Mouse (Mus musculus): ENCODE measurements around the gene Agtpbp1. TPM values are rescaled to one million over a fixed set of nuclear protein-coding genes. Genes with fewer than 3 reads are reported as not detected.
"Not testable (repeated sequence)": the region's sequence is repeated elsewhere in the genome, so short reads cannot be mapped to it uniquely, and the experiment has no call there.

The Agtpbp1 gene
- polyA plus RNA-seq, 1 experiment from 2014 or later = 22.7 TPM

GRCm38 (mm10) chr13:59489143-59489542 lies 95.9 kb downstream of the Agtpbp1 start:
- no peaks in the 10 kb centered on the region for H3K4me1 ChIP-seq (ENCODE audit: insufficient read depth)
- TF ChIP-seq CTCF (IDR thresholded peaks at IDR 0.05; ENCODE audit: low read depth) = peak; percentile 51
- no peaks in the 10 kb centered on the region for H3K9me3 ChIP-seq (ENCODE audit: low read depth, low read length)
- ATAC-seq (ENCODE audit: insufficient read depth) = no peak
- 34% methylated on average over 2 of the region's 2 CpGs for WGBS
- no peak overlapping the region for H3K9ac ChIP-seq
- H3K4me2 ChIP-seq = no peak overlapping the region
- H3K27ac ChIP-seq (ENCODE audit: low read depth) = no peak overlapping the region
- H3K27me3 ChIP-seq (ENCODE audit: insufficient read depth, low read length) = no peaks in the 10 kb centered on the region
- peak; percentile 74 for DNase-seq
- H3K4me3 ChIP-seq (ENCODE audit: low read depth, low read length) = no peak overlapping the region
- peaks cover 3% of the 10 kb centered on the region for H3K36me3 ChIP-seq (ENCODE audit: insufficient read depth)

DNA sequence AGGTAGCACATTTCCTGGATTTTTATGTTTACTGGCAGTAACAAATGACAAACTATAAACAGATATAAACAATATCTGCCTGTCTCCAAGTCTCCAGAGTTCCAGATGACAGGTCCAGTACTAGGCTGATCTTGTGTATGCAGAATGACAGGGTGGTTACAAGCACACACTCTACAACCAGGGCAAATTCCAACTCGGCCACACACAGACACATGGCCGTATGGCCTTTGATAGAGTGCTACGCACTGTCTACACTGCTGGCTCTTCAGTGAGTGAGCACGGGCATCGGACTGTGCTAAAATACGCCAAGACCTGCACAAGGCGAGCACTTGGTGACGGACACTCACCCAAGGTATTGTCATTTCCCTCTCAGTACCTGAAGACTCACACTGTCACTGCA lies 97.7 kb downstream of the Agtpbp1 start:
- Histone ChIP-seq H3K4me1 (ENCODE audit: insufficient read depth) (no peaks in the 10 kb centered on the region), H3K27ac (ENCODE audit: low read depth) (no peak overlapping the region), H3K9ac (no peak overlapping the region), H3K4me2 (no peak overlapping the region), H3K9me3 (ENCODE audit: low read depth, low read length) (no peaks in the 10 kb centered on the region), H3K36me3 (ENCODE audit: insufficient read depth) (no peaks in the 10 kb centered on the region), H3K27me3 (ENCODE audit: insufficient read depth, low read length) (no peaks in the 10 kb centered on the region), H3K4me3 (ENCODE audit: low read depth, low read length) (no peak overlapping the region)
- 84% methylated on average over 8 of the region's 8 CpGs for WGBS
- DNase-seq (no peak), ATAC-seq (ENCODE audit: insufficient read depth) (no peak)
- no peak for TF ChIP-seq CTCF (IDR thresholded peaks at IDR 0.05; ENCODE audit: low read depth)

DNA sequence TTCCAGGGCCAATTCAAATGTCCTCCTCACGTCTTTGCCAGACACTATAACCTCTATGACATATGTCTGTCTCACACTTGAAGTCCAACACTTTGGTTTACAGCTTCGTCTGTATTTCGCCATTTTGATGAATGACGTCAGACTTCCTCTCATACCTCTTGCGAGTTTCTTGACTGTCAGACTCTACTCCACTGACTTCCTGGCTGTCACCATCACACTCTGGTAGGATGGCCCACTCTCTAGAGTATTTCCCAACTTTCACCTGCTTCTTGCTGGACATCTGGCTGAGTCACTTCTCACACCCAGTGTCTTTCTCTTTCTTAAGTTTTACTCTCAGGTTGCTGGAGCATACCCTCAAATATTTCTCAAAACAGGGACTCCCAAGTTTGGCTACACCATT lies 98.8 kb downstream of the Agtpbp1 start:
- TF ChIP-seq CTCF (IDR thresholded peaks at IDR 0.05; ENCODE audit: low read depth) = no peak
- H3K9ac ChIP-seq = no peak overlapping the region
- no peaks in the 10 kb centered on the region for H3K4me1 ChIP-seq (ENCODE audit: insufficient read depth)
- no peaks in the 10 kb centered on the region for H3K27me3 ChIP-seq (ENCODE audit: insufficient read depth, low read length)
- H3K9me3 ChIP-seq (ENCODE audit: low read depth, low read length) = no peaks in the 10 kb centered on the region
- H3K27ac ChIP-seq (ENCODE audit: low read depth) = no peak overlapping the region
- H3K4me3 ChIP-seq (ENCODE audit: low read depth, low read length) = no peak overlapping the region
- no peak overlapping the region for H3K4me2 ChIP-seq
- H3K36me3 ChIP-seq (ENCODE audit: insufficient read depth) = no peaks in the 10 kb centered on the region
- WGBS = 57% methylated on average over 5 of the region's 5 CpGs
- DNase-seq = no peak
- no peak for ATAC-seq (ENCODE audit: insufficient read depth)

GRCm38 (mm10) chr13:59485456-59485855 lies 99.6 kb downstream of the Agtpbp1 start:
- Histone ChIP-seq H3K4me2 (no peak overlapping the region), H3K27me3 (ENCODE audit: insufficient read depth, low read length) (no peaks in the 10 kb centered on the region), H3K9ac (no peak overlapping the region), H3K36me3 (ENCODE audit: insufficient read depth) (no peaks in the 10 kb centered on the region), H3K4me3 (ENCODE audit: low read depth, low read length) (no peak overlapping the region), H3K9me3 (ENCODE audit: low read depth, low read length) (no peaks in the 10 kb centered on the region), H3K27ac (ENCODE audit: low read depth) (no peak overlapping the region), H3K4me1 (ENCODE audit: insufficient read depth) (no peaks in the 10 kb centered on the region)
- no peak for TF ChIP-seq CTCF (IDR thresholded peaks at IDR 0.05; ENCODE audit: low read depth)
- DNase-seq = no peak
- 85% methylated on average over 7 of the region's 7 CpGs for WGBS
- ATAC-seq (ENCODE audit: insufficient read depth) = no peak

DNA sequence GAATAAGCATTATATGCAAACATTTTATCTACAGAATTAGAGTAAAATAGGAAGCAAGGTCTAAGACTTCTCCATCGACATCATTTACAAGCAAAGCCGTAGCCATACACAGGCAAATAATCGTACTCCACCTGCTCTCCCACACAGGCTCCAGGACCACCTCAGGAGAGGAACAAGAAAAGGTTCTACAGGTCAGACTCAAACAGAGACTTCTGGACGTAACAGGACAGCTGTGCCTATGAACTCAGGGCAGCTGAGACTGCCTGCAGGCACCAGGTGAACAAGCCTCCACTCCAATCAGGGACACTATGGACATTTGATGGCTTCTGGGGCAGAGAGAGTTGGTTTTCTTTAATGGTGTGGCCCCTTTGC lies 103.6 kb downstream of the Agtpbp1 start:
- Histone ChIP-seq H3K9me3 (ENCODE audit: low read depth, low read length) (no peaks in the 10 kb centered on the region), H3K27me3 (ENCODE audit: insufficient read depth, low read length) (no peaks in the 10 kb centered on the region), H3K4me2 (no peak overlapping the region), H3K36me3 (ENCODE audit: insufficient read depth) (peaks cover 9% of the 10 kb centered on the region; the same call in 1 of the 2 replicates), H3K9ac (no peak overlapping the region), H3K27ac (ENCODE audit: low read depth) (no peak overlapping the region), H3K4me3 (ENCODE audit: low read depth, low read length) (no peak overlapping the region), H3K4me1 (ENCODE audit: insufficient read depth) (no peaks in the 10 kb centered on the region)
- WGBS = 95% methylated on average over 4 of the region's 4 CpGs
- no peak for TF ChIP-seq CTCF (IDR thresholded peaks at IDR 0.05; ENCODE audit: low read depth)
- DNase-seq = no peak
- no peak for ATAC-seq (ENCODE audit: insufficient read depth)

DNA sequence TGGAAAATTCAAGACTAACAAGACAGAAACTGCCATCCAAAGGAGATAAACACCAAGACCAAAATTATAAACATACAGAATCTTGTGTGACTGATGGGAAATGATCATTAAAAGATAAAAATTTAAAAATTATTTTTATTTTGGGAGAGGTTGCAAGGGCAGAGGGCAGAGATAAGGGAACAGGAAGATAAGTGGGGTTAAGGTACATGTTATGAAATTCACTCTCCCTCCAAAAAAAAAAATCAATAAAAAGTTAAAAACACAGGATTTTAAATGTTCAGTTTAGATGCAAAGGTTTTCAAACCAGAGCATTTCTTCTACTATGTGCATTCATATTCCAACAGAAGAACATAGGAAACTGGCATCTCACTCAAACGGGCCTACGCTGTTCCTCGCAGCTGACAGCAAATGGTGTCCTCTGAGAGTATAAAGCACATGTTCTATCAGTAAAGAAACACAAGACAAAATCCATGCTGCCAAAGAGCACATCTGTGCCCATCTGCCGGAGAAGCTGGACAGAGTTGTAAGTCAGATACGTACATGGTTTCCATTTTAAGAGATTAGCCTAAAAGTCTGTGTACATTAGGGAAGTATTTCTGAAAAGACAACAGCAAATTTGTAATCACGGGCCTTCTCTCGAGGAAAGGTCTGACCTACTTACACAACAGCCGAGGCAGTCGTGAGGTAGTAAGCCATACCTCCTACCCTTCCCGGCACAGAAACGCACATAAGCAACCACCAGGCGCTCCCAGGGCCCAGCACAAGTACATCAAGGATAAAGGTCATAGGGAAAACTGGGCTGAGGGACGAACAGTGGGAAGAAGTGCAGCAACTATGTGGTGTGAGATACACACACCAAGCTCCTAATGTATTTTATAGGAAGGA lies 104.2 kb downstream of the Agtpbp1 start:
- Histone ChIP-seq H3K9me3 (ENCODE audit: low read depth, low read length) (no peaks in the 10 kb centered on the region), H3K4me2 (no peak overlapping the region), H3K9ac (no peak overlapping the region), H3K36me3 (ENCODE audit: insufficient read depth) (peaks cover 11% of the 10 kb centered on the region; the same call in 1 of the 2 replicates), H3K27ac (ENCODE audit: low read depth) (no peak overlapping the region), H3K4me1 (ENCODE audit: insufficient read depth) (no peaks in the 10 kb centered on the region), H3K27me3 (ENCODE audit: insufficient read depth, low read length) (no peaks in the 10 kb centered on the region), H3K4me3 (ENCODE audit: low read depth, low read length) (no peak overlapping the region)
- DNase-seq = no peak
- ATAC-seq (ENCODE audit: insufficient read depth) = no peak
- no peak for TF ChIP-seq CTCF (IDR thresholded peaks at IDR 0.05; ENCODE audit: low read depth)
- 71% methylated on average over 13 of the region's 13 CpGs for WGBS

DNA sequence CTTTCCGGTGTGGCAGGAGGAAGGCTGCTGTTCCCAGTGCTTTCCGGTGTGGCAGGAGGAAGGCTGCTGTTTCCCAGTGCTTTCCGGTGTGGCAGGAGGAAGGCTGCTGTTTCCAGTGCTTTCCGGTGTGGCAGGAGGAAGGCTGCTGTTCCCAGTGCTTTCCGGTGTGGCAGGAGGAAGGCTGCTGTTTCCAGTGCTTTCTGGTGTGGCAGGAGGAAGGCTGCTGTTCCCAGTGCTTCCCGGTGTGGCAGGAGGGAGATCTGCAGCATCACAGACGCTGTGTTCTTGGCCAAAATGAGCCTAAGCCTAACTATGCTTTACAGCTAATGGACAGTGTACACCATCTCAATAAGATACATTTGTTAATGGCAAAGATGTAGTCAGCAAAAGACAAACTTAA lies 107.1 kb downstream of the Agtpbp1 start:
- not testable (repeated sequence) for H3K4me2 ChIP-seq; H3K4me3 ChIP-seq (ENCODE audit: low read depth, low read length); DNase-seq; H3K27me3 ChIP-seq (ENCODE audit: insufficient read depth, low read length); H3K9me3 ChIP-seq (ENCODE audit: low read depth, low read length); ATAC-seq (ENCODE audit: insufficient read depth); H3K4me1 ChIP-seq (ENCODE audit: insufficient read depth); H3K9ac ChIP-seq; H3K27ac ChIP-seq (ENCODE audit: low read depth)
- WGBS = 79% methylated on average over 7 of the region's 7 CpGs
- peaks cover 20% of the 10 kb centered on the region for H3K36me3 ChIP-seq (ENCODE audit: insufficient read depth)
